Mouse (Mus musculus) embryonic facial prominence, embryonic 12.5 days (tissue): ENCODE results near the gene Vsnl1. TPM values are rescaled to one million over a fixed set of nuclear protein-coding genes. Genes with fewer than 3 reads are reported as not detected.

ENCODE experiments used
- ATAC-seq: fragments of 200-750 bp; cut with Nextera tagmentation; 2 replicates; pipeline ENCODE4 v1.8.0; 2017; ENCODE audit not compliant: insufficient number of reproducible peaks, insufficient read depth, low FRiP score, low TSS enrichment
- H3K27ac ChIP-seq: fragments of 300-500 bp; sonication (generic); 2 replicates; pipeline ENCODE4 v1.5.1; 2016; ENCODE audit warnings: mild to moderate bottlenecking
- H3K27me3 ChIP-seq: fragments of 300-500 bp; sonication (generic); 2 replicates; pipeline ENCODE4 v1.6.1; 2016; ENCODE audit warnings: mild to moderate bottlenecking, moderate library complexity
- H3K36me3 ChIP-seq: fragments of 300-500 bp; sonication (generic); 2 replicates; pipeline ENCODE4 v1.6.1; 2016; ENCODE audit warnings: mild to moderate bottlenecking
- H3K4me1 ChIP-seq: fragments of 300-500 bp; sonication (generic); 2 replicates; pipeline ENCODE4 v1.6.1; 2016
- H3K4me2 ChIP-seq: fragments of 300-500 bp; sonication (generic); replicated peaks from 2 replicates; pipeline ENCODE4 v1.6.1; 2016; ENCODE audit warnings: mild to moderate bottlenecking, moderate library complexity
- H3K4me3 ChIP-seq: fragments of 300-500 bp; sonication (generic); 2 replicates; pipeline ENCODE4 v1.5.1; 2016; ENCODE audit warnings: mild to moderate bottlenecking
- H3K9ac ChIP-seq: fragments of 300-500 bp; sonication (generic); 2 replicates; pipeline ENCODE4 v1.6.1; 2016; ENCODE audit warnings: mild to moderate bottlenecking, moderate library complexity
- H3K9me3 ChIP-seq: fragments of 300-500 bp; sonication (generic); 2 replicates; pipeline ENCODE4 v1.6.1; 2016; ENCODE audit warnings: mild to moderate bottlenecking, moderate library complexity
- WGBS: fragments of 180-500 bp; shearing (Covaris S2); methylation state at CpG from one replicate; pipeline ENCODE4 v1.1.7; 2016; 5-methylcytosine and 5-hydroxymethylcytosine counted together
- polyA plus RNA-seq: library from polyadenylated mRNA; unstranded; fragments of >200 nt; fragmentation: Nextera tagmentation; extraction: Ambion mirVana; gene quantifications from 2 replicates; pipeline ENCODE4 v1.2.1, GENCODE M21; 2016

The Vsnl1 gene
- polyA plus RNA-seq, 1 experiment from 2014 or later = 2.2 TPM

- no peak for ATAC-seq
- H3K4me3 ChIP-seq = no peak overlapping the region
- H3K9me3 ChIP-seq = no peaks in the 10 kb centered on the region
- H3K4me1 ChIP-seq = peaks cover 8% of the 10 kb centered on the region; the same call in 1 of the 2 replicates
- no peak overlapping the region for H3K9ac ChIP-seq
- H3K27ac ChIP-seq = no peak overlapping the region
- H3K27me3 ChIP-seq = peaks cover 14% of the 10 kb centered on the region
- 81% methylated on average over 1 of the region's 1 CpGs for WGBS
- no peaks in the 10 kb centered on the region for H3K36me3 ChIP-seq
- no peak overlapping the region for H3K4me2 ChIP-seq
Observed at GRCm38 (mm10) chr12:11433126-11433525, 3.3 kb downstream of the Vsnl1 start.

GRCm38 (mm10) chr12:11427396-11427795 is 9.0 kb downstream of the Vsnl1 start:
- no peak overlapping the region for H3K4me3 ChIP-seq

GRCm38 (mm10) chr12:11418112-11418511 is 18.3 kb downstream of the Vsnl1 start:
- no peak for ATAC-seq

More at GRCm38 (mm10) chr12:11427396-11427795, 9.0 kb downstream of the Vsnl1 start:
- H3K36me3 ChIP-seq = no peaks in the 10 kb centered on the region
- 66% methylated on average over 4 of the region's 4 CpGs for WGBS
- ATAC-seq = no peak
- no peak overlapping the region for H3K27ac ChIP-seq
- no peak overlapping the region for H3K9ac ChIP-seq
- no peaks in the 10 kb centered on the region for H3K4me1 ChIP-seq
- no peak overlapping the region for H3K4me2 ChIP-seq
- no peaks in the 10 kb centered on the region for H3K27me3 ChIP-seq
- no peaks in the 10 kb centered on the region for H3K9me3 ChIP-seq

GRCm38 (mm10) chr12:11407679-11408078 is 28.7 kb downstream of the Vsnl1 start:
- H3K27ac ChIP-seq = no peak overlapping the region
- no peak overlapping the region for H3K4me3 ChIP-seq
- H3K36me3 ChIP-seq = no peaks in the 10 kb centered on the region
- no peaks in the 10 kb centered on the region for H3K4me1 ChIP-seq
- H3K9ac ChIP-seq = no peak overlapping the region
- no peak overlapping the region for H3K4me2 ChIP-seq
- no peaks in the 10 kb centered on the region for H3K9me3 ChIP-seq
- 91% methylated on average over 4 of the region's 4 CpGs for WGBS
- no peak for ATAC-seq
- no peaks in the 10 kb centered on the region for H3K27me3 ChIP-seq

More at GRCm38 (mm10) chr12:11418112-11418511, 18.3 kb downstream of the Vsnl1 start:
- H3K4me1 ChIP-seq = no peaks in the 10 kb centered on the region
- no peak overlapping the region for H3K4me3 ChIP-seq
- no peaks in the 10 kb centered on the region for H3K36me3 ChIP-seq
- H3K27me3 ChIP-seq = no peaks in the 10 kb centered on the region
- H3K9me3 ChIP-seq = no peaks in the 10 kb centered on the region
- no peak overlapping the region for H3K4me2 ChIP-seq
- no peak overlapping the region for H3K9ac ChIP-seq
- 80% methylated on average over 6 of the region's 6 CpGs for WGBS
- H3K27ac ChIP-seq = no peak overlapping the region

- Histone ChIP-seq H3K4me2 (no peak overlapping the region), H3K27ac (no peak overlapping the region), H3K36me3 (no peaks in the 10 kb centered on the region), H3K9me3 (no peaks in the 10 kb centered on the region), H3K9ac (no peak overlapping the region), H3K27me3 (no peaks in the 10 kb centered on the region), H3K4me1 (no peaks in the 10 kb centered on the region), H3K4me3 (no peak overlapping the region)
- WGBS = 92% methylated on average over 6 of the region's 6 CpGs
- no peak for ATAC-seq
Observed at GRCm38 (mm10) chr12:11398791-11399190, 37.6 kb downstream of the Vsnl1 start.

- Histone ChIP-seq H3K4me3 (no peak overlapping the region), H3K27me3 (no peaks in the 10 kb centered on the region), H3K9me3 (no peaks in the 10 kb centered on the region), H3K9ac (no peak overlapping the region), H3K4me2 (no peak overlapping the region), H3K27ac (no peak overlapping the region), H3K36me3 (no peaks in the 10 kb centered on the region), H3K4me1 (no peaks in the 10 kb centered on the region; the same call in 1 of the 2 replicates)
- no peak for ATAC-seq
- WGBS = 79% methylated on average over 5 of the region's 5 CpGs
Observed at GRCm38 (mm10) chr12:11397029-11397428, 39.4 kb downstream of the Vsnl1 start.

- Histone ChIP-seq H3K9me3 (no peaks in the 10 kb centered on the region), H3K4me1 (peaks cover 8% of the 10 kb centered on the region; the same call in 1 of the 2 replicates), H3K4me2 (no peak overlapping the region), H3K4me3 (no peak overlapping the region), H3K36me3 (no peaks in the 10 kb centered on the region), H3K9ac (no peak overlapping the region), H3K27me3 (no peaks in the 10 kb centered on the region), H3K27ac (no peak overlapping the region)
- ATAC-seq = no peak
- 68% methylated on average over 2 of the region's 2 CpGs for WGBS
Observed at GRCm38 (mm10) chr12:11395470-11395869, 40.9 kb downstream of the Vsnl1 start.

GRCm38 (mm10) chr12:11392525-11392924 is 43.9 kb downstream of the Vsnl1 start:
- no peak overlapping the region for H3K9ac ChIP-seq
- 11% methylated on average over 1 of the region's 1 CpGs for WGBS
- no peaks in the 10 kb centered on the region for H3K27me3 ChIP-seq
- ATAC-seq = no peak
- H3K36me3 ChIP-seq = no peaks in the 10 kb centered on the region
- no peaks in the 10 kb centered on the region for H3K9me3 ChIP-seq
- H3K4me1 ChIP-seq = peaks cover 8% of the 10 kb centered on the region; the same call in 1 of the 2 replicates
- H3K27ac ChIP-seq = no peak overlapping the region
- no peak overlapping the region for H3K4me2 ChIP-seq
- H3K4me3 ChIP-seq = no peak overlapping the region

- no peak overlapping the region for H3K9ac ChIP-seq
- no peaks in the 10 kb centered on the region for H3K27me3 ChIP-seq
- H3K4me3 ChIP-seq = no peak overlapping the region
- no peaks in the 10 kb centered on the region for H3K9me3 ChIP-seq
- H3K36me3 ChIP-seq = no peaks in the 10 kb centered on the region
- peak; percentile 84 for ATAC-seq
- peaks cover 8% of the 10 kb centered on the region; the same call in 1 of the 2 replicates for H3K4me1 ChIP-seq
- 43% methylated on average over 7 of the region's 7 CpGs for WGBS
- H3K4me2 ChIP-seq = no peak overlapping the region
- H3K27ac ChIP-seq = peak overlapping the region; percentile 63
Observed at GRCm38 (mm10) chr12:11391244-11391949, 45.0 kb downstream of the Vsnl1 start.

- no peaks in the 10 kb centered on the region for H3K27me3 ChIP-seq
- H3K9ac ChIP-seq = no peak overlapping the region
- ATAC-seq = no peak
- H3K4me1 ChIP-seq = peaks cover 8% of the 10 kb centered on the region; the same call in 1 of the 2 replicates
- no peak overlapping the region for H3K4me2 ChIP-seq
- WGBS = 85% methylated on average over 7 of the region's 7 CpGs
- no peaks in the 10 kb centered on the region for H3K9me3 ChIP-seq
- no peaks in the 10 kb centered on the region for H3K36me3 ChIP-seq
- H3K4me3 ChIP-seq = no peak overlapping the region
- H3K27ac ChIP-seq = no peak overlapping the region
Observed at GRCm38 (mm10) chr12:11389141-11389540, 47.3 kb downstream of the Vsnl1 start.

- ATAC-seq = no peak
- Histone ChIP-seq H3K27ac (no peak overlapping the region), H3K4me3 (no peak overlapping the region), H3K9ac (no peak overlapping the region), H3K36me3 (no peaks in the 10 kb centered on the region), H3K27me3 (no peaks in the 10 kb centered on the region), H3K4me2 (no peak overlapping the region), H3K4me1 (no peaks in the 10 kb centered on the region), H3K9me3 (no peaks in the 10 kb centered on the region)
- WGBS = 88% methylated on average over 1 of the region's 1 CpGs
Observed at GRCm38 (mm10) chr12:11384754-11385153, 51.7 kb downstream of the Vsnl1 start.

- H3K4me1 ChIP-seq = no peaks in the 10 kb centered on the region
- 77% methylated on average over 2 of the region's 2 CpGs for WGBS
- ATAC-seq = no peak
Observed at GRCm38 (mm10) chr12:11379396-11379795, 57.0 kb downstream of the Vsnl1 start.

More at GRCm38 (mm10) chr12:11379396-11379795, 57.0 kb downstream of the Vsnl1 start:
- H3K9me3 ChIP-seq = no peaks in the 10 kb centered on the region
- H3K27ac ChIP-seq = no peak overlapping the region
- H3K36me3 ChIP-seq = no peaks in the 10 kb centered on the region
- H3K4me3 ChIP-seq = no peak overlapping the region
- H3K4me2 ChIP-seq = no peak overlapping the region
- no peaks in the 10 kb centered on the region for H3K27me3 ChIP-seq
- no peak overlapping the region for H3K9ac ChIP-seq
